Mouse (Mus musculus) left cerebral cortex, adult 11 months (tissue): ENCODE measurements at regions not wholly inside any gene's neighbourhood (a gene's known extent, or its start where the extent isn't known, plus 50 kb on each side); places are given as distances from the start of the nearest gene placed in this dataset.
A peak's percentile ranks its signal among the peaks of the same experiment; 100 is the strongest.

Source experiments
- DNase-seq: peaks from one replicate; pipeline ENCODE4 v3.0.0; 2022; ENCODE audit warnings: low spot score

DNA sequence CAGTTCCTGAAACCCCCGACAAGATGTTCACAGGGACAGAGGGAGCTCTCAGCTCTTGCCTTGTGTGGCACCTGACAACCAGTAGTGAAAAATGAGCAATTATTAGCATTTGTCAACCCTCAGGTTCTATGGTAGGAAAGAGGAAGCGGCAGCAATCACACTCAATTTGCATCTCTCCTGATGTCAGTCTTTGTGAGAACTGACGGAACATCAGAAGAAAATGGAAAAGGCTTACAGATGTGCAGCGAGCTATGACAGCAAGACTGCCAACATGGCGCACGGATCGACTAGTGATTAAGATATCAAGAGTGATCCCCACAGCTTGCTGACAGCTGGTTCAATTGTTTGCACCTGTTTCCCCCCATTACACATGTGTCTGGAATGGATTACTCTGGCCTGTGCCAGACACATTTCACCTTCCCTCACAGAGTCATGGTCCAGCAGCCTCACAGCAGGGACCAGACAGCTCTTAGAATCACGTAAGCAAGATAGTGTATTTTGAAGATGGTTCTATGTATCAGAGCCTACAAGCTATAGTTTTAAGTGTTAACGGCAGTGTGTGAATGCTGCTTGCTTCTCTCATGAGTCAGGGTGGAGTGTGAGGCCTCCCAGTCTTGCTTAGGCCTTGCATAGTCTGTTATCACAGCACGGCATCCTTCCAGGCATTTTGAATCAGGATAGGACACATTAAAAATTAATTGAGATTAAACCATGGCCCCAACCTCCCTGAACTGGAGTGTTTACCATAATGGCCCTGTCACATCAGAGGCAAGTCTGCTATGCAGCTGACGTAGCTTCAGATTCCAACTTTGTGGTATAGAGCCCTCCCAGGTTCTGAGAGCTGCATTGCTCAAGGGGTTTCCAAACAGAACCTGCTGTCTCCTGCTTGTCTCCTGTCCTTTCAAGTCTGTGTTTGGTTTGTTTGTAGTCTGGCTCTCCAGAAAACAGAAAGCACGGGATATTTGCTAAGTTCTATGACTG, 2258.0 kb downstream of the 4930444P10Rik start:
- DNase-seq: no peak

DNA sequence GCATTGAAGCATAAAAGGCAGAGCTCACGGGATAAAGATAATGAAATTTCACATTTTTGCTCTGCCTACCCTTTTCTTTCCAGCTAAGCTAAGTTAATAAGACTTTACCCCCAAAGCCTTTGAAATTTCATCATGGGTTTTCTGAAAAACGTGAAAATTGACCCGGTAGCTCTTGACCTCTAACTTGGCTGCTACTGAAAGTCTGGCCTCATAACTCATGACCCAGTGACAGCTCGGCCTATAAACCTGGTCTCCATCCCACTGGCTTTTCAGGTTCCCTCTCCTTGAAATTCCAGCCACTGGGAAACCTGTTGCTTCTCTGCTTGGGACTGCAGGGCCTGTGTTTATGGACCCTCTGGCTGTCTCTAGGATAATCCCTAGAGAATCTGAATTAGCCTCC, 2285.3 kb downstream of the 4930444P10Rik start:
- DNase-seq: no peak

GRCm38 (mm10) chr1:13800460-13800859, 2292.7 kb downstream of the 4930444P10Rik start:
- no peak for DNase-seq

- DNase-seq: no peak
These were observed 2294.3 kb downstream of the 4930444P10Rik start for GRCm38 (mm10) chr1:13798848-13799247.

- no peak for DNase-seq
These were observed 2297.9 kb downstream of the 4930444P10Rik start for GRCm38 (mm10) chr1:13795196-13795595.

GRCm38 (mm10) chr1:13789318-13790085, 2303.6 kb downstream of the 4930444P10Rik start:
- peak; percentile 62 for DNase-seq

DNA sequence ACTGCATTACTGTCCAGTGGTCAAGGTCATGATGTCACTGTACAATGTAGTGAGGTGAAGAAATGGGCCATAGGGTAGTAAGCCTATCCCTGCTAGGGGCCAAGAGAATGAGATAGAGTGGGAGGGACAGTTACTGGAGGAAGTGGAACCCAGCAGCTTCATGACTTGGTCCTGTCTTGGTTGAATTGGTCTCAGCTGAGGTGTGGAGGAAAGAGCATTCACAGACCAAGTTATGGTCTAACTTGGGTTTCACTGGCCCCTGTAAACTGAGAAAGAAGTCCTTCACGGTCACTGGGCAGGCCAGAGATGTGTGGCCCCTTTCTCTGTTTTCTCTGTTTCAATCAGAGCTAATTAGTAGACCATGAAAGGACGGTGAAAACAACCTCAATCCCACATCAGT, 2306.1 kb downstream of the 4930444P10Rik start:
- no peak for DNase-seq

DNA sequence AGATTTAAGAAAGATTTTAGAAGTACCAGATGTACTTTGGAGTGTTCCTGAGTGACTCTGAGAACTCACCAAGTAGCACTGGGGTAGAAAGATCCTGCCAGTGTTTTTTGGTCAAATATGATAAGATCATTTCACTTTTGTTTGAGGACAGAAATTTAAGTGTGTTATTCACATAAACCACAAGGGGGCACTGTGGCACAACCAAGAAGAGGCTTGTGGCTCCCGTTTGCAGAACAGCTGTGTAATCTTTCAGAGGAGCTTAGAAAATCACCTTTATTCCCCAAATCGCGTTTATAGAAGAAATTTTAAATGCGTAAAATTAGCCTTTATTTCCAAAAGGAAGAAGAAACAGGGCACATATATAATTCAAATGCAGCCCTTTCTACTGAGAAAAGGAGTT, 2308.7 kb downstream of the 4930444P10Rik start:
- peak; percentile 22 for DNase-seq

DNA sequence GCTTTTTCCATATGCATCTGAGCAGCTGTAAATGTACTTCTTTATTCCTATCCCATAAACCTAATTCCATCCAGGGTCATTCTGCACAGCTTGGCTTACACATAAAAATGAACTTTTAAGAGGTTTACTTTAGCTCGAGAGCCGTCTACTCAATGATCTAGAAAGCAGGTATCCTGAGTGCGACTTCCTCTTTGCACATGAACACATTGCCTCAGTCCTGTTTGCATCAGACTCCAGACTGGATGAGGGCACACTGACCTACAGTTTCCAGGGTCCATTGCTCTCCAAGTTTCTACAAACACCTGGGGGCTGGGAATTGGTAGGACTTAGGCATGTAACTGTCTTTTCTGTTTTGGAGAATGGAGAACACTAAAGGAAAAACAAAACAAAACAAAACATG, 2310.5 kb downstream of the 4930444P10Rik start:
- no peak for DNase-seq

- DNase-seq: no peak
These were observed 2321.0 kb downstream of the 4930444P10Rik start for GRCm38 (mm10) chr1:13772106-13772505.

GRCm38 (mm10) chr1:13771014-13771463, 2322.1 kb downstream of the 4930444P10Rik start:
- no peak for DNase-seq

GRCm38 (mm10) chr1:13752479-13752878, 2338.6 kb downstream of the A830018L16Rik start:
- DNase-seq: peak; percentile 26

- DNase-seq: no peak
These were observed 2337.5 kb downstream of the A830018L16Rik start for GRCm38 (mm10) chr1:13751381-13751780.
